Mouse (Mus musculus): ENCODE data around the gene Tbx3. TPM values are rescaled to one million over a fixed set of nuclear protein-coding genes. Genes with fewer than 3 reads are reported as not detected.
A peak's percentile ranks its signal among the peaks of the same experiment; 100 is the strongest.

Gene Tbx3
- total and polyA plus RNA-seq, 3 experiments: 4.4 to 10.4 (median 10.2) TPM

GRCm38 (mm10) chr5:119712679-119713246, 42.3 kb downstream of the Tbx3 start:
- H3K79me2 ChIP-seq (replicated peaks; ENCODE audit: control insufficient read depth, insufficient read depth, low read length): no peaks in the 10 kb centered on the region
- H3K27ac ChIP-seq: no peak overlapping the region
- no peak overlapping the region for H3K4me3 ChIP-seq
- TF ChIP-seq CTCF (IDR thresholded peaks at IDR 0.05) (no peak), EP300 (IDR thresholded peaks at IDR 0.05; ENCODE audit: insufficient read depth, low read depth, low read length) (peak; percentile 47; the same call in 1 of the 2 replicates)
- no peaks in the 10 kb centered on the region; the same call in 1 of the 2 replicates for H3K27me3 ChIP-seq (ENCODE audit: control insufficient read depth, insufficient read depth, low read length)
- H3K4me1 ChIP-seq (ENCODE audit: control insufficient read depth, insufficient read depth, low read length): no peaks in the 10 kb centered on the region
- no peak overlapping the region for H3K9ac ChIP-seq (ENCODE audit: low read depth, low read length)
- peak; percentile 78 to 87 for DNase-seq
- intact Hi-C loops (cut with DNase I): loop anchor here (1.0 to 2.0 kb wide), 2 partner anchors 22 to 931 kb away; no protein-coding TSS in a partner anchor
- WGBS: 3% methylated on average over 22 of the region's 22 CpGs
- no peaks in the 10 kb centered on the region for H3K36me3 ChIP-seq (ENCODE audit: control insufficient read depth, insufficient read depth, low read length)

- Histone ChIP-seq H3K9ac (ENCODE audit: low read depth, low read length) (no peak overlapping the region), H3K4me3 (no peak overlapping the region), H3K4me1 (ENCODE audit: control insufficient read depth, insufficient read depth, low read length) (no peaks in the 10 kb centered on the region), H3K27ac (no peak overlapping the region), H3K36me3 (ENCODE audit: control insufficient read depth, insufficient read depth, low read length) (no peaks in the 10 kb centered on the region), H3K27me3 (ENCODE audit: control insufficient read depth, insufficient read depth, low read length) (no peaks in the 10 kb centered on the region; the same call in 1 of the 2 replicates), H3K79me2 (replicated peaks; ENCODE audit: control insufficient read depth, insufficient read depth, low read length) (no peaks in the 10 kb centered on the region)
- 43% methylated on average over 11 of the region's 11 CpGs for WGBS
- TF ChIP-seq CTCF (IDR thresholded peaks at IDR 0.05): no peak
- no peak for TF ChIP-seq POLR2A (IDR thresholded peaks at IDR 0.05; ENCODE audit: insufficient read depth, low read depth, low read length)
- no peak for TF ChIP-seq EP300 (IDR thresholded peaks at IDR 0.05; ENCODE audit: insufficient read depth, low read depth, low read length)
- no peak for DNase-seq
- intact Hi-C loops (cut with DNase I): no loop called here
Measured at GRCm38 (mm10) chr5:119720471-119721265, 50.2 kb downstream of the Tbx3 start.

DNA sequence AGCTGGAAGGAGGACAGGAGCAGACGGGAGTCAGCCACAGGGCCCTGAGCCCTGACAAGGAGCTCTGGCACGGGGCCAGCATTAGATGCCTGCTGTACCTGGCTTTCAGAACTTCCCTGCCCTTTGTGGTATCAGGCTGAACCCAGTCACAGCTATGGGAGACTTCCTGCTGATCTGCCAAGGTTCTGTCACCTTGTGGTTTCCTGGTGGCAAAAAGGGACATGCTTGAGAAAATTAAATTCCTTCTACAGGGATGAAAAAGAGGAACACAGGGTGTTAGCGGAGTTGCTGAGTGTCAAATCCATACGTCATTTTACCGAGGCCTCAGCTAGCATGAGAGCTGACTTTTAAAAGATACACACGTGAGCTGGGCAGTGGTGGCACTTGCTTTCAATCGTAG, 62.5 kb downstream of the Tbx3 start:
- H3K9ac ChIP-seq (ENCODE audit: low read depth, low read length): no peak overlapping the region
- no peak overlapping the region for H3K4me3 ChIP-seq
- DNase-seq: no peak
- H3K36me3 ChIP-seq (ENCODE audit: control insufficient read depth, insufficient read depth, low read length): no peaks in the 10 kb centered on the region
- no peak overlapping the region for H3K27ac ChIP-seq
- H3K4me1 ChIP-seq (ENCODE audit: control insufficient read depth, insufficient read depth, low read length): no peaks in the 10 kb centered on the region
- H3K27me3 ChIP-seq (ENCODE audit: control insufficient read depth, insufficient read depth, low read length): no peaks in the 10 kb centered on the region
- H3K79me2 ChIP-seq (replicated peaks; ENCODE audit: control insufficient read depth, insufficient read depth, low read length): no peaks in the 10 kb centered on the region
- TF ChIP-seq POLR2A (IDR thresholded peaks at IDR 0.05; ENCODE audit: insufficient read depth, low read depth, low read length) (no peak), EP300 (IDR thresholded peaks at IDR 0.05; ENCODE audit: insufficient read depth, low read depth, low read length) (no peak), CTCF (IDR thresholded peaks at IDR 0.05) (no peak)
- WGBS: 41% methylated on average over 7 of the region's 7 CpGs
- intact Hi-C loops (cut with DNase I): no loop called here

Other genes with a start within 250 kb of the Tbx3 start
- gene Tbx5, start 162.0 kb downstream of the Tbx3 start, total RNA-seq (2021): 10 to 100 TPM; 22.6 to 36.9 TPM
- gene Tbx5, start 162.0 kb downstream of the Tbx3 start, polyA plus RNA-seq (2012; rRNA removed): 26.5 and 27.0 TPM in 2 replicates